Mouse (Mus musculus) small intestine, adult 2 months (tissue): Measurements from ENCODE around the gene Clcf1. TPM values are rescaled to one million over a fixed set of nuclear protein-coding genes. Genes with fewer than 3 reads are reported as not detected.

Experiments used
- H3K27ac ChIP-seq: fragments of 200-500 bp; 2 replicates; pipeline ENCODE4 v1.5.1; 2012; ENCODE audit warnings: low read depth, low read length, control low read depth, inconsistent platforms; ENCODE audit not compliant: insufficient read depth
- H3K27me3 ChIP-seq: fragments of 200-500 bp; 2 replicates; pipeline ENCODE4 v1.6.1; 2012; ENCODE audit warnings: mild to moderate bottlenecking, moderate library complexity, low read length, inconsistent platforms; ENCODE audit not compliant: control insufficient read depth, insufficient read depth
- H3K36me3 ChIP-seq: fragments of 200-500 bp; 2 replicates; pipeline ENCODE4 v1.6.1; 2012; ENCODE audit warnings: mild to moderate bottlenecking, low read length, control low read depth, inconsistent platforms; ENCODE audit not compliant: control insufficient read depth, insufficient read depth
- H3K4me1 ChIP-seq: fragments of 200-500 bp; 2 replicates; pipeline ENCODE4 v1.6.1; 2012; ENCODE audit warnings: low read length, inconsistent platforms, mixed read lengths; ENCODE audit not compliant: control insufficient read depth, insufficient read depth, insufficient read length
- H3K4me3 ChIP-seq: fragments of 200-500 bp; 2 replicates; pipeline ENCODE4 v1.5.1; 2012; ENCODE audit warnings: low read depth, mild to moderate bottlenecking, control low read depth, inconsistent platforms, low read length, moderate library complexity
- CTCF ChIP-seq: fragments of 200-500 bp; IDR thresholded peaks from 2 replicates; pipeline ENCODE4 v1.5.1; 2012; ENCODE audit warnings: low read depth, mild to moderate bottlenecking, control low read depth, inconsistent platforms, low read length, moderate library complexity, mixed read lengths; ENCODE audit not compliant: insufficient replicate concordance, insufficient read length; ENCODE audit errors: extremely low read depth
- POLR2A ChIP-seq: fragments of 200-500 bp; IDR thresholded peaks from 2 replicates; pipeline ENCODE4 v1.6.1; 2012; ENCODE audit warnings: low read depth, mild to moderate bottlenecking, control low read depth, inconsistent platforms, low read length, moderate library complexity
- WGBS: fragments of 180-500 bp; shearing (Covaris S2); methylation state at CpG from one replicate; pipeline ENCODE4 v1.1.7; 2018; 5-methylcytosine and 5-hydroxymethylcytosine counted together
- polyA plus RNA-seq: library from polyadenylated mRNA; depleted of rRNA; stranded (reverse); fragments of >200 nt; gene quantifications from 2 replicates; pipeline ENCODE4 v1.2.3, GENCODE M21; 2012

Clcf1 gene
- polyA plus RNA-seq, 1 experiment = 12.4 TPM

GRCm38 (mm10) chr19:4217855-4218254 lies 3.8 kb downstream of the Clcf1 start:
- no peak for TF ChIP-seq POLR2A
- no peak for TF ChIP-seq CTCF
- Histone ChIP-seq H3K4me3 (no peak overlapping the region), H3K27me3 (peaks cover 21% of the 10 kb centered on the region), H3K27ac (peak overlapping the region; percentile 29; the same call in 1 of the 2 replicates), H3K4me1 (peaks cover 16% of the 10 kb centered on the region), H3K36me3 (no peaks in the 10 kb centered on the region)
- WGBS = 75% methylated on average over 3 of the region's 3 CpGs

GRCm38 (mm10) chr19:4218293-4218692 lies 4.3 kb downstream of the Clcf1 start:
- WGBS = 84% methylated on average over 11 of the region's 11 CpGs
- no peak overlapping the region for H3K4me3 ChIP-seq
- H3K36me3 ChIP-seq = no peaks in the 10 kb centered on the region
- peaks cover 16% of the 10 kb centered on the region for H3K4me1 ChIP-seq
- TF ChIP-seq CTCF (no peak), POLR2A (no peak)
- H3K27ac ChIP-seq = peak overlapping the region; percentile 29; the same call in 1 of the 2 replicates
- H3K27me3 ChIP-seq = peaks cover 21% of the 10 kb centered on the region

- TF ChIP-seq CTCF = no peak
- no peak for TF ChIP-seq POLR2A
- peaks cover 18% of the 10 kb centered on the region for H3K27me3 ChIP-seq
- peaks cover 13% of the 10 kb centered on the region for H3K4me1 ChIP-seq
- H3K27ac ChIP-seq = no peak overlapping the region
- no peaks in the 10 kb centered on the region for H3K36me3 ChIP-seq
- WGBS = 79% methylated on average over 1 of the region's 1 CpGs
- no peak overlapping the region for H3K4me3 ChIP-seq
These were observed 4.7 kb downstream of the Clcf1 start for GRCm38 (mm10) chr19:4218784-4219183.

- 90% methylated on average over 6 of the region's 6 CpGs for WGBS
- Histone ChIP-seq H3K4me1 (peaks cover 10% of the 10 kb centered on the region), H3K36me3 (no peaks in the 10 kb centered on the region), H3K4me3 (no peak overlapping the region), H3K27me3 (peaks cover 7% of the 10 kb centered on the region), H3K27ac (no peak overlapping the region)
- no peak for TF ChIP-seq POLR2A
- no peak for TF ChIP-seq CTCF
These were observed 5.9 kb downstream of the Clcf1 start for GRCm38 (mm10) chr19:4219943-4220342.

- 29% methylated on average over 4 of the region's 4 CpGs for WGBS
- H3K4me1 ChIP-seq = peaks cover 10% of the 10 kb centered on the region
- H3K27me3 ChIP-seq = 0 out of 2 replicates have a peak, but pooled peaks cover 2% of the 10 kb centered on the region
- TF ChIP-seq POLR2A (no peak), CTCF (no peak)
- H3K36me3 ChIP-seq = no peaks in the 10 kb centered on the region
- H3K27ac ChIP-seq = no peak overlapping the region
- H3K4me3 ChIP-seq = no peak overlapping the region
These were observed 6.4 kb downstream of the Clcf1 start for GRCm38 (mm10) chr19:4220416-4220815.

GRCm38 (mm10) chr19:4220957-4221743 lies 7.1 kb downstream of the Clcf1 start:
- WGBS = 30% methylated on average over 14 of the region's 14 CpGs
- Histone ChIP-seq H3K4me3 (no peak overlapping the region), H3K36me3 (no peaks in the 10 kb centered on the region), H3K27ac (peak overlapping the region; percentile 22; the same call in 1 of the 2 replicates), H3K27me3 (no peaks in the 10 kb centered on the region), H3K4me1 (peaks cover 10% of the 10 kb centered on the region)
- TF ChIP-seq CTCF = no peak

- 73% methylated on average over 11 of the region's 11 CpGs for WGBS
These were observed 8.1 kb downstream of the Clcf1 start for GRCm38 (mm10) chr19:4222165-4222564.

More at GRCm38 (mm10) chr19:4222165-4222564, 8.1 kb downstream of the Clcf1 start:
- H3K4me3 ChIP-seq = no peak overlapping the region
- H3K27ac ChIP-seq = no peak overlapping the region
- no peaks in the 10 kb centered on the region for H3K36me3 ChIP-seq
- no peaks in the 10 kb centered on the region for H3K27me3 ChIP-seq
- H3K4me1 ChIP-seq = peaks cover 10% of the 10 kb centered on the region
- TF ChIP-seq POLR2A = no peak
- TF ChIP-seq CTCF = no peak
